Mouse (Mus musculus) testis, adult 2 months (tissue): ENCODE data around the gene Arl15.

Experiments used
- CTCF ChIP-seq: fragments of 200-500 bp; IDR thresholded peaks from 2 replicates; pipeline ENCODE4 v1.5.1; 2012; ENCODE audit warnings: low read depth, mild to moderate bottlenecking, inconsistent platforms, low read length, moderate library complexity; ENCODE audit not compliant: control insufficient read depth, insufficient read depth, insufficient replicate concordance
- POLR2A ChIP-seq: fragments of 200-500 bp; IDR thresholded peaks from 2 replicates; pipeline ENCODE4 v1.6.1; 2012; ENCODE audit warnings: low read depth, mild to moderate bottlenecking, inconsistent platforms, low read length, moderate library complexity; ENCODE audit not compliant: control insufficient read depth

DNA sequence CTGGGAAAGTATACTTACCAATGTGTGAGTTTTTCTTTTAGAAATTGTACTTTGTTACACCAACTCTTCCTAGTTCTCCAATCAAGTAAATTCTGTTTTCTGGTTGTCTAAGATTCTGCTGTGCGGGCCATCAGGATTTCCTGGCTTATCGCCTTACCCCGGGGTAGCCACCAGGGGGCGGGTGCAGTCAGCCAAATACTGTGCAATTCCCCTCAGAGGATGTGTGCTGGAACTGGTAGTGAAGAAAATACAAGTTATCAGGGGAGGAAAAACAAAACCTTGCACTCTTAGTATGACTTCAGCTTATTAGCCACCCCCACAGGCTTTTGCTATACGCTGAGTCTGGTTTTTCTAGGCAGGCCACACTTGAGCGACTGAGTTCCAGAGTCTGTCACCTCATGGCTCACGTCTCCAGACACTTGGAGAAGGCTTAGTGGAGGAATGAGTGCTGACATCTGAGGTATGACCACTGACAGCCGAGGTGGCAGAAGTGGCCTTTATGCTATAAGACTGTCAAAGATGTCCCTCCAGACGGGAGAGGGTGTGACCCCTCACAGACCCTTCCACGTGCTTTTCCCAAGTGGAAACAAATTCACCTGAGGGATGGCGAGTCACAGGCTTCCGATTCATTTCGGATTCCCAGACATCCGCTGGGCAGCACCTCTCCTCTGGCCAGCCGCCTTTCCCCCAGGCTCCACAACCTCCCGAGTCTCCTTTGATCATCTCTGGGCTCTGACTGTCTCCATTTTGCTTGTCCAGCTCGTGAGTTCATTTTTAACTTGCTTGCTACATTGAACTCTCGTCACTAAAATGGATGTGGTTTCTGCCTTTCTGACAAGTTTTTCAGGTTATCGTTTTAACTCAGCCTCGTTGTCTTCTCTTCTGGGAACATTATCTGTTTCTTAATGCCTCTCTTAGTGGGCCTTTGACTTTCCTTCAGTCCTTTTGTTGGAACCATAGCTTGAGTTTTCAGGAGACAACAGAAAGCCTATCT, 75.2 kb downstream of the Arl15 start:
- TF ChIP-seq CTCF = peak; percentile 63; the same call in 1 of the 2 replicates
- no peak for TF ChIP-seq POLR2A
